Mouse (Mus musculus) embryo, embryonic 11.5 days (tissue): ENCODE results near the gene Dcun1d2.

ENCODE experiments used
- DNase-seq: peaks from one replicate; pipeline ENCODE4 v3.0.0-alpha.2; 2012; ENCODE audit warnings: low read depth, low spot score

Dcun1d2 gene

GRCm38 (mm10) chr8:13254019-13254418, 33.9 kb downstream of the Dcun1d2 start, which contains the start of gene Adprhl1:
Adprhl1 (minus strand) TSS chr8:13254162.
- peak; percentile 39 for DNase-seq

GRCm38 (mm10) chr8:13253413-13253812, 34.5 kb downstream of the Dcun1d2 start:
- no peak for DNase-seq

GRCm38 (mm10) chr8:13252837-13253236, 35.1 kb downstream of the Dcun1d2 start:
- no peak for DNase-seq

- DNase-seq = no peak
Measured at GRCm38 (mm10) chr8:13244343-13244880, 43.5 kb downstream of the Dcun1d2 start.

- DNase-seq = no peak
Measured at GRCm38 (mm10) chr8:13242985-13243870, 44.7 kb downstream of the Dcun1d2 start.

- DNase-seq = no peak
Measured at GRCm38 (mm10) chr8:13240691-13241090, 47.2 kb downstream of the Dcun1d2 start.

GRCm38 (mm10) chr8:13240055-13240454, 47.9 kb downstream of the Dcun1d2 start:
- no peak for DNase-seq

- no peak for DNase-seq
Measured at GRCm38 (mm10) chr8:13234803-13235202, 53.1 kb downstream of the Dcun1d2 start.

- no peak for DNase-seq
Measured at GRCm38 (mm10) chr8:13230471-13230870, 57.5 kb downstream of the Dcun1d2 start.

GRCm38 (mm10) chr8:13229802-13230201, 58.1 kb downstream of the Dcun1d2 start:
- no peak for DNase-seq

- DNase-seq = no peak
Measured at GRCm38 (mm10) chr8:13228923-13229610, 58.9 kb downstream of the Dcun1d2 start.

GRCm38 (mm10) chr8:13227184-13227583, 60.7 kb downstream of the Dcun1d2 start:
- no peak for DNase-seq

- no peak for DNase-seq
Measured at GRCm38 (mm10) chr8:13226288-13226687, 61.6 kb downstream of the Dcun1d2 start.

GRCm38 (mm10) chr8:13224426-13224825, 63.5 kb downstream of the Dcun1d2 start:
- DNase-seq = no peak

GRCm38 (mm10) chr8:13218441-13218840, 69.5 kb downstream of the Dcun1d2 start:
- DNase-seq = no peak

- DNase-seq = no peak
Measured at GRCm38 (mm10) chr8:13217986-13218385, 69.9 kb downstream of the Dcun1d2 start.

- no peak for DNase-seq
Measured at GRCm38 (mm10) chr8:13217093-13217492, 70.8 kb downstream of the Dcun1d2 start.

GRCm38 (mm10) chr8:13216386-13216785, 71.5 kb downstream of the Dcun1d2 start:
- no peak for DNase-seq

GRCm38 (mm10) chr8:13213479-13214268, 74.3 kb downstream of the Dcun1d2 start:
- peak; percentile 73 for DNase-seq

GRCm38 (mm10) chr8:13209770-13210169, 78.2 kb downstream of the Dcun1d2 start:
- no peak for DNase-seq

GRCm38 (mm10) chr8:13208627-13209355, 79.1 kb downstream of the Dcun1d2 start:
- DNase-seq = no peak
